Mouse (Mus musculus): ENCODE results near the gene Sowaha. TPM values are rescaled to one million over a fixed set of nuclear protein-coding genes. Genes with fewer than 3 reads are reported as not detected.

The Sowaha gene
- polyA plus RNA-seq, 1 experiment from 2014 or later: 0.42 TPM

GRCm38 (mm10) chr11:53503738-53504137, 23.7 kb upstream of the Sowaha start:
- Histone ChIP-seq H3K27me3 (peaks cover 26% of the 10 kb centered on the region), H3K4me2 (replicated peaks) (no peak overlapping the region), H3K27ac (no peak overlapping the region), H3K4me1 (replicated peaks) (peaks cover 7% of the 10 kb centered on the region; the same call in 1 of the 2 replicates), H3K9ac (replicated peaks) (no peak overlapping the region), H3K36me3 (no peaks in the 10 kb centered on the region), H3K4me3 (replicated peaks) (no peak overlapping the region), H3K9me3 (no peaks in the 10 kb centered on the region)
- WGBS: 92% methylated on average over 5 of the region's 5 CpGs
- no peak for ATAC-seq

- Histone ChIP-seq H3K4me3 (replicated peaks) (no peak overlapping the region), H3K27me3 (peaks cover 40% of the 10 kb centered on the region), H3K4me1 (replicated peaks) (peaks cover 5% of the 10 kb centered on the region; the same call in 1 of the 2 replicates), H3K9me3 (no peaks in the 10 kb centered on the region), H3K27ac (no peak overlapping the region), H3K36me3 (no peaks in the 10 kb centered on the region), H3K4me2 (replicated peaks) (no peak overlapping the region), H3K9ac (replicated peaks) (no peak overlapping the region)
- 83% methylated on average over 8 of the region's 8 CpGs for WGBS
- ATAC-seq: no peak
These were observed 22.1 kb upstream of the Sowaha start for GRCm38 (mm10) chr11:53502039-53502765.

GRCm38 (mm10) chr11:53500569-53500968, 20.5 kb upstream of the Sowaha start:
- H3K9ac ChIP-seq (replicated peaks): no peak overlapping the region
- no peak for ATAC-seq
- H3K36me3 ChIP-seq: no peaks in the 10 kb centered on the region
- no peak overlapping the region for H3K27ac ChIP-seq
- no peak overlapping the region for H3K4me2 ChIP-seq (replicated peaks)
- peaks cover 10% of the 10 kb centered on the region for H3K4me1 ChIP-seq (replicated peaks)
- no peak overlapping the region for H3K4me3 ChIP-seq (replicated peaks)
- no peaks in the 10 kb centered on the region for H3K9me3 ChIP-seq
- WGBS: 9% methylated on average over 11 of the region's 11 CpGs
- peaks cover 52% of the 10 kb centered on the region for H3K27me3 ChIP-seq

- ATAC-seq: no peak
- H3K36me3 ChIP-seq: no peaks in the 10 kb centered on the region
- no peak overlapping the region for H3K27ac ChIP-seq
- WGBS: 84% methylated on average over 6 of the region's 6 CpGs
- no peak overlapping the region for H3K9ac ChIP-seq (replicated peaks)
- no peaks in the 10 kb centered on the region for H3K9me3 ChIP-seq
- H3K4me1 ChIP-seq (replicated peaks): peaks cover 22% of the 10 kb centered on the region
- no peak overlapping the region for H3K4me3 ChIP-seq (replicated peaks)
- no peak overlapping the region for H3K4me2 ChIP-seq (replicated peaks)
- H3K27me3 ChIP-seq: peaks cover 56% of the 10 kb centered on the region
These were observed 16.9 kb upstream of the Sowaha start for GRCm38 (mm10) chr11:53496946-53497345.

GRCm38 (mm10) chr11:53495417-53495816, 15.3 kb upstream of the Sowaha start:
- Histone ChIP-seq H3K9me3 (no peaks in the 10 kb centered on the region), H3K27ac (peak overlapping the region; percentile 20; the same call in 1 of the 2 replicates), H3K4me1 (replicated peaks) (peaks cover 21% of the 10 kb centered on the region), H3K4me3 (replicated peaks) (no peak overlapping the region), H3K27me3 (peaks cover 52% of the 10 kb centered on the region), H3K9ac (replicated peaks) (no peak overlapping the region), H3K36me3 (no peaks in the 10 kb centered on the region), H3K4me2 (replicated peaks) (no peak overlapping the region)
- ATAC-seq: no peak
- WGBS: 14% methylated on average over 6 of the region's 6 CpGs

GRCm38 (mm10) chr11:53493243-53493955, 13.3 kb upstream of the Sowaha start:
- no peak overlapping the region for H3K4me2 ChIP-seq (replicated peaks)
- H3K27me3 ChIP-seq: peaks cover 50% of the 10 kb centered on the region
- H3K9ac ChIP-seq (replicated peaks): no peak overlapping the region
- H3K27ac ChIP-seq: no peak overlapping the region
- 21% methylated on average over 3 of the region's 3 CpGs for WGBS
- H3K36me3 ChIP-seq: no peaks in the 10 kb centered on the region
- no peak for ATAC-seq
- H3K9me3 ChIP-seq: no peaks in the 10 kb centered on the region
- H3K4me3 ChIP-seq (replicated peaks): no peak overlapping the region
- H3K4me1 ChIP-seq (replicated peaks): peaks cover 20% of the 10 kb centered on the region

GRCm38 (mm10) chr11:53491954-53492401, 11.9 kb upstream of the Sowaha start:
- no peak overlapping the region for H3K4me2 ChIP-seq (replicated peaks)
- H3K4me1 ChIP-seq (replicated peaks): peaks cover 27% of the 10 kb centered on the region
- WGBS: 5% methylated on average over 8 of the region's 8 CpGs
- no peak overlapping the region for H3K27ac ChIP-seq
- H3K4me3 ChIP-seq (replicated peaks): no peak overlapping the region
- H3K36me3 ChIP-seq: no peaks in the 10 kb centered on the region
- H3K9me3 ChIP-seq: no peaks in the 10 kb centered on the region
- peaks cover 51% of the 10 kb centered on the region for H3K27me3 ChIP-seq
- peak; percentile 67; the same call in 1 of the 2 replicates for ATAC-seq
- H3K9ac ChIP-seq (replicated peaks): no peak overlapping the region

- H3K36me3 ChIP-seq: no peaks in the 10 kb centered on the region
- no peak overlapping the region for H3K4me3 ChIP-seq (replicated peaks)
- no peak overlapping the region for H3K9ac ChIP-seq (replicated peaks)
- no peak overlapping the region for H3K27ac ChIP-seq
- no peaks in the 10 kb centered on the region for H3K9me3 ChIP-seq
- WGBS: 43% methylated on average over 9 of the region's 9 CpGs
- no peak for ATAC-seq
- peaks cover 19% of the 10 kb centered on the region for H3K4me1 ChIP-seq (replicated peaks)
- H3K27me3 ChIP-seq: peaks cover 64% of the 10 kb centered on the region
- H3K4me2 ChIP-seq (replicated peaks): no peak overlapping the region
These were observed 9.3 kb upstream of the Sowaha start for GRCm38 (mm10) chr11:53489421-53489820.

GRCm38 (mm10) chr11:53489007-53489406, 8.9 kb upstream of the Sowaha start:
- 86% methylated on average over 5 of the region's 5 CpGs for WGBS
- Histone ChIP-seq H3K27ac (no peak overlapping the region), H3K9ac (replicated peaks) (no peak overlapping the region), H3K4me3 (replicated peaks) (no peak overlapping the region), H3K36me3 (no peaks in the 10 kb centered on the region), H3K4me2 (replicated peaks) (no peak overlapping the region), H3K27me3 (peaks cover 66% of the 10 kb centered on the region), H3K9me3 (no peaks in the 10 kb centered on the region), H3K4me1 (replicated peaks) (peaks cover 19% of the 10 kb centered on the region)
- ATAC-seq: no peak

GRCm38 (mm10) chr11:53486822-53487594, 6.9 kb upstream of the Sowaha start:
- Histone ChIP-seq H3K4me2 (replicated peaks) (peak overlapping the region; percentile 50), H3K27me3 (peaks cover 73% of the 10 kb centered on the region), H3K9ac (replicated peaks) (peak overlapping the region; percentile 32; the same call in 1 of the 2 replicates), H3K27ac (no peak overlapping the region), H3K4me1 (replicated peaks) (peaks cover 14% of the 10 kb centered on the region), H3K9me3 (no peaks in the 10 kb centered on the region), H3K36me3 (no peaks in the 10 kb centered on the region), H3K4me3 (replicated peaks) (peak overlapping the region; percentile 24)
- 13% methylated on average over 27 of the region's 27 CpGs for WGBS
- ATAC-seq: peak; percentile 41; the same call in 1 of the 2 replicates

GRCm38 (mm10) chr11:53486351-53486750, 6.3 kb upstream of the Sowaha start:
- Histone ChIP-seq H3K27me3 (peaks cover 80% of the 10 kb centered on the region), H3K27ac (no peak overlapping the region), H3K36me3 (no peaks in the 10 kb centered on the region), H3K4me2 (replicated peaks) (no peak overlapping the region), H3K9ac (replicated peaks) (no peak overlapping the region), H3K4me1 (replicated peaks) (peaks cover 10% of the 10 kb centered on the region), H3K9me3 (no peaks in the 10 kb centered on the region), H3K4me3 (replicated peaks) (no peak overlapping the region)
- WGBS: 70% methylated on average over 3 of the region's 3 CpGs
- ATAC-seq: no peak

GRCm38 (mm10) chr11:53485719-53486118, 5.6 kb upstream of the Sowaha start:
- H3K9ac ChIP-seq (replicated peaks): no peak overlapping the region
- H3K4me3 ChIP-seq (replicated peaks): no peak overlapping the region
- no peaks in the 10 kb centered on the region for H3K9me3 ChIP-seq
- no peak for ATAC-seq
- H3K27me3 ChIP-seq: peaks cover 84% of the 10 kb centered on the region
- 44% methylated on average over 3 of the region's 3 CpGs for WGBS
- H3K4me2 ChIP-seq (replicated peaks): no peak overlapping the region
- H3K27ac ChIP-seq: no peak overlapping the region
- no peaks in the 10 kb centered on the region for H3K36me3 ChIP-seq
- peaks cover 10% of the 10 kb centered on the region for H3K4me1 ChIP-seq (replicated peaks)

All from midbrain, embryonic 13.5 days (tissue).